Mouse (Mus musculus): ENCODE data around the gene Sccpdh.
"Not testable (repeated sequence)": the region's sequence is repeated elsewhere in the genome, so short reads cannot be mapped to it uniquely, and the experiment has no call there.

The Sccpdh gene

GRCm38 (mm10) chr1:179666971-179667370 is 1.0 kb upstream of the Sccpdh start:
- no peak for ATAC-seq (ENCODE audit: insufficient number of reproducible peaks, low FRiP score, low TSS enrichment)

DNA sequence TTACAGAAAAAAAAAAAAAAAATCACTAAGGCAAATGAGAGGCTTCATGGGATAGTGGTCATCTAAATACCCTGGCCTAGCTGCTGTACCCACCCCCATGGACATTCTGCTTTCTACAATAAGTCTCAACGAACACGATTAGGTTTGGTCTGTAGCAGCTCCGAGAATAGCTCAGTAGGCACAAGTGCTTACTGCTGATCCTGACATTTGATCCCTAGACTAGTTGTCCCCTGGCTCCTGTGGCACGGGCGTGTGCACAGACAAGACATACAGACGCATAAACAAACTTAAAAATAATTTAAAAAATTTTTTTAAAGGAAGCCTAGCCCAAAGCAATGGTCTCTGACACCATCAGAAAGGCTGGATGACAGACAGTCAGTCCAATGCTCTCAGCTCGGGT is 560 bp upstream of the Sccpdh start:
- ATAC-seq (ENCODE audit: insufficient number of reproducible peaks, low FRiP score, low TSS enrichment), result no peak

- ATAC-seq (ENCODE audit: insufficient number of reproducible peaks, low FRiP score, low TSS enrichment), result no peak
Observed at GRCm38 (mm10) chr1:179668836-179669537, 977 bp downstream of the Sccpdh start.

GRCm38 (mm10) chr1:179674355-179674754 is 6.3 kb downstream of the Sccpdh start:
- ATAC-seq (ENCODE audit: insufficient number of reproducible peaks, low FRiP score, low TSS enrichment), result no peak

DNA sequence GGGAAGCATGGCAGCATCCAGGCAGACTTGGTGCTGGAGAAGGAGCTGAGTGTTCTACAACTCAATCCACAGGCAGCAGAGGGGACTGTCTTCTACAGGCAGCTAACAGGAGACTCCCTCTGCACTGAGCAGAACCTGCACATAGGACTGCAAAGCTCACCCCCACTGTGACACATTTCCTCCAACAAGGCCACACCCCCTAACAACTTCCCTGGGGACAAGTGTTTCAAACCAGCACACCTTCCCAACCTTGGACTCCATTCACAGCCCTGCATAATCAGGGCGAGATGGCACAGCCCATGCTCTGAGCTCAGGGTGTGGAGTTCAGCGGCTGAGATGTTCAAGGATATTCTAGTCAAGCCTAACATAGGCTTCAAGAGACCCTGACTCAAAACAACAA is 9.0 kb downstream of the Sccpdh start:
- ATAC-seq (ENCODE audit: insufficient number of reproducible peaks, low FRiP score, low TSS enrichment), result no peak

DNA sequence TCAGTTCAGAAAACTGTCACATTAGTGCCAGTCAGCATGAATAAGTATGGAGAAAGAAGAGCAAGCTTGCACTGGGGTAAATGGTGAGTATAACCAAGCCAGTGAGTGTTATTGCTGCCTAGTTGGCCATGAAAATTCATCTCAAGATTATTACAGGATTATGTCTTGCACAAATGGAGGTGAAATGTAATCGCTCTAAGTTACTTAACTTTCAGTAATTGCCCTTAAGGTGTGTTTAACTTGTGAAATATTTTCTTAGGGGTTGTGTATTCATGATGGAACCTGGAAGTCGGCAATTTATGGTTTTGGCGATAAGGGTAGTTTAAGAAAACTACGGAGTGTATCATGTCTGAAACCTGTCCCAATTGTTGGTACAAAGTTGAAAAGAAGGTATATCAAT is 11.3 kb downstream of the Sccpdh start:
- no peak for ATAC-seq (ENCODE audit: insufficient number of reproducible peaks, low FRiP score, low TSS enrichment)

DNA sequence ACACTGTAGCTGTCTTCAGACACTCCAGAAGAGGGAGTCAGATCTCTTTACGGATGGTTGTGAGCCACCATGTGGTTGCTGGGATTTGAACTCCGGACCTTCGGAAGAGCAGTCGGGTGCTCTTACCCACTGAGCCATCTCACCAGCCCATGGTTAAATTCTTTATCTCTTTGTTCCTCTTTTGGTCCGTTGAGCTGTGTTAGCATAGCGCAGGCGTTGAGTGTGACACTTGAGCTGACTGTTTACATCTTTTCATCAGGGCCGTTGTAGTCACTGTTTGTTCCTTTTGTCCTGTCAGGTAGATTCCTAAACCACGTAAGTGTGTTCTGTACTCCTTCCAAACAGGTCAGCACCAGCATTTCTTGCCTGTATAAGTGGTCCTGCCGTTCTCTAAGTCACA is 14.7 kb downstream of the Sccpdh start:
- not testable (repeated sequence) for ATAC-seq (ENCODE audit: insufficient number of reproducible peaks, low FRiP score, low TSS enrichment)

DNA sequence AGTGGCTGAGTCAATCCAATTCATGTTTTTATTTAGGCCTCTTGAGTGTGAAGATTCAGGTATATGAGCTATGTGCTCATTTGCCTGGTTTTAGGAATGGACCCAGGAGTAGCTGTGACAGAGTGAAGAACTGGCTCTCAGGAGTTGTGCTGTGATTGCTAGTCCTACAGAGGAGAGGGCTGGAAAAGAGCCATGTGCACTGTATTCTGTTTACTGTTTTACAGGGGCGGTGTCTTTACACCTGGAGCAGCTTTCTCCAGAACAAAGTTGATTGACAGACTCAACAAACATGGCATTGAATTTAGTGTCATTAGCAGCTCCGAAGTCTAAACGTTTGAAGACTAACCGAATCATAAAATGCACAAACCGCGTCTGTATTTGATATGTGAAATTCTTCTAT is 18.3 kb downstream of the Sccpdh start:
- ATAC-seq (ENCODE audit: insufficient number of reproducible peaks, low FRiP score, low TSS enrichment), result no peak

DNA sequence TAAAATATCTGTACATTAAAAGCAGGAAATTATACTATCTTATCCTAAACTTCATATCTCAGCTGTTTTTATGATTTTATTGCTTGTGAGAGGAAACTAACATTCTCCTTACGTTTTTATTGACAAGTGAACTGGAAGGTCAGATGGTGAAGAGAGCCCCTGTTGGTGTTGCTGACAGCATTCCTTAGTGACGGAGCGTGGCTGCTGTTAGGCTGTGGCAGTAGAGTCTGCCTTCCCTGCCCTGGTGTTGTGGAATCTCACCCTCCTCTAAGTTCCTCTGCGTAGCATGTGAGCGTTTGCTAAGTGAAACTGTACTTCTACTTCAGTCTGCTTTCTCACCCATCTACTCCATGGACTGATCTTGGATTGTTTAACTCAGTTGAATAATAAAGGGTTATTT is 18.8 kb downstream of the Sccpdh start:
- ATAC-seq (ENCODE audit: insufficient number of reproducible peaks, low FRiP score, low TSS enrichment), result no peak

DNA sequence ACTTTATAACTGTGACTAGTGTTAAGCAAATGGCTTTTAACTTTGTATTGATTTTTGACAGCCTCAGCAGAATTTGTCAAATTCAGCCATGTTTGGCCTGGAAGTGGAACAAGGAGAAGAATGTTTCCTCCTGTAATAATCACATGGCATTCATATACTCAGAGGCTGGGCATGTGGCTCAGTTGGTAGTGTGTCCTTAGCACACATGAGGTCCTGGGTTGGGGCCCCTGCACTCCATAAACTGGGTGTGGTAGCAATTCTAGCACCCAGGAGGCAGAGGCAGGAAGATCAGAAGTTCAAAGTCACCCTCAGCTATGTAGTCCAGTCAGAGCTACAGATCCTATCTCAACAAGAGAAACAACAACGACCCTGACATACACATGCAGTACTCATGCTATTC is 19.3 kb downstream of the Sccpdh start:
- no peak for ATAC-seq (ENCODE audit: insufficient number of reproducible peaks, low FRiP score, low TSS enrichment)

- no peak for ATAC-seq (ENCODE audit: insufficient number of reproducible peaks, low FRiP score, low TSS enrichment)
Observed at GRCm38 (mm10) chr1:179687966-179688365, 20.0 kb downstream of the Sccpdh start.

DNA sequence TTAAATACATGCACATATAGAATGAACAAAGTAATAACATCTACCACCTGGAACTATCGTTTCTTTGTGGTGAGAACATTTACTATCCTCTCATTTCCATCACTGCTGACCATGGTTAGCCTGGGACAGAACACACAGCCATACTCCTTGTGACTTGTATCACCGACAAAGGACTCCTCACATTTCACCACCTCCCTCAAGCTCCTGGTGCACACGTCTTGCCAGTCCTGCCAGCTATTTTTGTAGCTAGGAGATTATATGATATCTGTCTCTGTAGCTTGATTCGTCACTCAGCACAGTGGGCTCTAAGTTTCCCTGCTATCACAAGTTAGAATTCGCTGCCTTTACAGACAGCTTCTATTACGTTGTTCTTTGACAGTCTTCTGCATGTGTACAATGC is 20.4 kb downstream of the Sccpdh start:
- no peak for ATAC-seq (ENCODE audit: insufficient number of reproducible peaks, low FRiP score, low TSS enrichment)

- ATAC-seq (ENCODE audit: insufficient number of reproducible peaks, low FRiP score, low TSS enrichment), result no peak
Observed at GRCm38 (mm10) chr1:179688914-179689313, 20.9 kb downstream of the Sccpdh start.

DNA sequence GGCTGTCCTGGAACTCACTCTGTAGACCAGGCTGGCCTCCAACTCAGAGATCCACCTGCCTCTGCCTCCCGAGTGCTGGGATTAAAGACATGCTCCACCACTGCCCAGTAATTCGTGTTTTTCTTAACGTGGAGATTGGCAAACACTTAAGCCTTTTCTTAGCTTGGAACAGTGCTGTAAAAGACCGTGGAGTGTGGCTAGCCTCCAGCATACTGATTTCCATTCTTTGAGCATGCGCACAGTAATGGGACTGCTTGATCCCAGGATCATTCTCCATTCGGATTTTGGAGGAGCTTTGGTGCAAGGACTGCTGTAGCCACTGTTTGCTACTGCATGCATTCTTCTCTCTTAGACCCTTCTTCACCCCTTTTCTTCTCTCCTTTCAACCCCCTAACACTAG is 21.5 kb downstream of the Sccpdh start:
- no peak for ATAC-seq (ENCODE audit: insufficient number of reproducible peaks, low FRiP score, low TSS enrichment)

DNA sequence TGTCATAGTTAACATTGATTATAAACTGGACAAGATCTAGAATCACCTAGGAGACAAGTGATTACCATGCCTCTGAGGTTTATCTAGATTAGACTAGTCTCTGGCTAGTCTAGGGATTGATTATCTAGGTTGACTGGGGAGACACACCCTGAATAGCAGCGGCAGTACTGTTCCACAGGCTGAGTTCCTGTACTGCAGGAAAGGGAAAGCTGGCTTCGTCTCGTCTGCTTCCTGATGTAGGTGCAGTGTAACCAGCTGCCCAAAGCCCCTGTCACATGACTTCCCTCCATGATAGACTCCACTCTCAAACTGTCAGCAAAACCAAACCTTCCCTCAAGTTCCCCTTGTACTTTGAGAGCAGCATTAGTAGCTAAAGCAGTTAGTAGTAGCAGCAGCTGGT is 36.1 kb downstream of the Sccpdh start:
- ATAC-seq (ENCODE audit: insufficient number of reproducible peaks, low FRiP score, low TSS enrichment), result no peak

GRCm38 (mm10) chr1:179705154-179705553 is 37.1 kb downstream of the Sccpdh start:
- ATAC-seq (ENCODE audit: insufficient number of reproducible peaks, low FRiP score, low TSS enrichment), result no peak

DNA sequence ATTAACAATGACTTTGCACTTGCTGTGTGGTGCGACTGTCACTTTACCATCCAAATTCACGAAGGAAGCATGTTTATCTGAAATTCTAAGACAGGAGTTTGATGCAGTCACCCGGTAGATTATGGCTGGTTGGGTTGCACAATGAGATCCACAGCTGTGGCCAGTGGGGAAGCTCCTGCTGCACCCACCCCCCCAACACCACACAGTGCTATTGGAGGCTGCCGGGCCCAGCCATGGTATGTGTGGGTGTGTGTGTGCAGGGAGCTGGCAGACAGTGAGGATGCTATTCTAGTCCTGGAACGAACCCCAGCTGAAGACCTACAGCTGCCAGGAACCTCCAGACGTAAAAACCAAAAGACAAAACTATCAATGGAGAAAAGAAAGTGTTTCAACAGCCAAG is 41.4 kb downstream of the Sccpdh start:
- ATAC-seq (ENCODE audit: insufficient number of reproducible peaks, low FRiP score, low TSS enrichment), result 0 out of 2 replicates have a peak, but pooled peaks have one; percentile 61

DNA sequence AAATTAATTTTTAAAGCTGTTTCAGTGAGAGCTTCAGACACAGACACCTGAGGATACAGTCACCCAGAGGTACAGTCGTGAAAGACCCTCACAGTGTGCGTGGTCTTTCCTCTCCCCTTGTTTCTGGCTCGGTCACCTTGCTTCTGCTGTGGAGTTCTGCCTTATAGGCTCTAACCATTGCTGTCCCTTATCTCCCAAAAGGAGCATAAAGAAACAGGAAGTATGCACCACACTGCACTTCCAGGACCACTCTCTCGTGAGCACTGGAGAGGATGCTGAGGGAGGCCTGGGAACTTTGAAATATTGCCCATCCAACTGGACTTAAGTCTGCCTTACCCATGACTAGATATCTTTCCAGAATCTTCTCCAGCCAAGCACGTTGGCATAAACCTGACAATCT is 42.7 kb downstream of the Sccpdh start:
- ATAC-seq (ENCODE audit: insufficient number of reproducible peaks, low FRiP score, low TSS enrichment), result no peak

DNA sequence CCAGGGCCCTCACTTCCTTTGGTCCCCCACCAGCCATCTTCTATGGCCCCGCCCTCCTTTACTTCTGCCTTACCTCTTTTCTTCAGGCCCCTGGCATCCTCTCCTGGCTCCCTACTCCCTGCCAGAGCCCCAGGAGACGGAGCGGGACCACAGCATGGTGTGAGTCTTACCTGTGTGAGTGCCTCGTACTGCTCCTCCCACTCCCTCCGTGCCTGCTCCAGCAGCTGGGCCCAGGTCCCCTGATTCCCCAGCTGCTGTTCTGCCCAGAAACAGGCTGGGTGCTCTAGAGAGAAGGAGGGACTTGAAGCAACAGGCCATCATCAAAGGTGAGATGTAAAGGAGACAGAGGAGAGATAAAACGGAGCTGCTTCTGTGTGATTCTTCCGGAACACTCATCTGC is 44.6 kb downstream of the Sccpdh start:
- ATAC-seq (ENCODE audit: insufficient number of reproducible peaks, low FRiP score, low TSS enrichment), result no peak

- no peak for ATAC-seq (ENCODE audit: insufficient number of reproducible peaks, low FRiP score, low TSS enrichment)
Observed at GRCm38 (mm10) chr1:179713367-179713766, 45.4 kb downstream of the Sccpdh start.

GRCm38 (mm10) chr1:179715289-179715688 is 47.3 kb downstream of the Sccpdh start:
- ATAC-seq (ENCODE audit: insufficient number of reproducible peaks, low FRiP score, low TSS enrichment), result not testable (repeated sequence)

DNA sequence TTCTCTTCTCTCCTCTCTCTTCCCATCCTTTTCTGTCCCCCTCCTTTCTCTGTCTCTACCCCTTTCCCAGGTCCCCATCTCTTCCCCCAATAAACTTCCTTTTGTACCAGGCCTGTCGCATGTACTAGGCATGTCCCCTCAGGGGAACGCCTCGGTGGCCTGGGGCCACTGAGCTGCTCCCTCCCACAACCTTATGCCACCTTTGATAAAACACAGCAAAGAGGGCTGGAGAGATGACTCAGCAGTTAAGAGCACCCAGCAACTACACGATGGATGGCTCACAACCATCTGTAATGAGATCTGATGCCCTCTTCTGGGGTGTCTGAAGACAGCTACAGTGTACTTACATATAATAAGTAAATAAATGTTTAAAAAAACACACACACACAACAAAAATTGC is 47.8 kb downstream of the Sccpdh start:
- no peak for ATAC-seq (ENCODE audit: insufficient number of reproducible peaks, low FRiP score, low TSS enrichment)
